ENCODE assay signal across 9 mouse cellular contexts in genomic region chr11:118438665-118439414, GRCm38 (mm10). TPM values are rescaled to one million over a fixed set of nuclear protein-coding genes. Genes with fewer than 3 reads are reported as not detected.
A peak's percentile ranks its signal among the peaks of the same experiment; 100 is the strongest.
DNase-seq lines count a peak whose midpoint lies in the region; ATAC-seq and TF ChIP-seq lines count a peak whose summit lies in the region.
"Had no signal": no experiment of that assay in that cellular context is flagged by ENCODE, and none has a peak within 500 bp of the region (broad histone marks: within the 10 kb centered on the region; RNA-seq: fewer than 3 reads in every experiment).

No protein-coding gene starts in this region.

- peak; percentile 56 for DNase-seq in gastrocnemius, adult 2 months
- no peak for DNase-seq in gastrocnemius, adult 18-20 months (ENCODE audit: low spot score)
- peak; percentile 91 for DNase-seq in 3T3-L1 (ENCODE audit: low read depth, low spot score)
- no peak for DNase-seq in c-Kit-positive CD71-positive TER-119-positive erythroid progenitor cells, embryonic 14.5 days (ENCODE audit: low spot score)
- no peak for DNase-seq in cerebellum, adult 2 months
- no peak for DNase-seq in gastrocnemius, adult 8-10 months (ENCODE audit: low spot score in 2 of 2)

- peak overlapping the region; percentile 6; the same call in 1 of the 2 replicates for H3K4me2 ChIP-seq in forebrain, embryonic 12.5 days
- H3K4me2 ChIP-seq in lung, embryonic 16.5 days (ENCODE audit: low read depth, low read length): no peak overlapping the region

- H3K27ac ChIP-seq in gastrocnemius, adult 2 months: peak overlapping the region; percentile 79
- peak overlapping the region; percentile 84 for H3K27ac ChIP-seq in forebrain, embryonic 12.5 days
- peak overlapping the region; percentile 65 for H3K27ac ChIP-seq in lung, embryonic 16.5 days (ENCODE audit: low read length)
- no peak overlapping the region for H3K27ac ChIP-seq in cerebellum, adult 2 months (ENCODE audit: insufficient read depth, low read length)

- no peaks in the 10 kb centered on the region for H3K9me3 ChIP-seq in forebrain, embryonic 12.5 days
- H3K9me3 ChIP-seq in lung, embryonic 16.5 days (ENCODE audit: control insufficient read depth, low read length): no peaks in the 10 kb centered on the region

- TF ChIP-seq CTCF in gastrocnemius, adult 2 months (IDR thresholded peaks at IDR 0.05): no peak
- no peak for TF ChIP-seq CTCF in cerebellum, adult 2 months (IDR thresholded peaks at IDR 0.05; ENCODE audit: borderline replicate concordance, insufficient read depth, low read depth, low read length)

- H3K4me3 ChIP-seq in gastrocnemius, adult 2 months: peak overlapping the region; percentile 21; the same call in 1 of the 2 replicates
- H3K4me3 ChIP-seq in forebrain, embryonic 12.5 days (replicated peaks): no peak overlapping the region
- no peak overlapping the region for H3K4me3 ChIP-seq in lung, embryonic 16.5 days (ENCODE audit: low read length)
- no peak overlapping the region for H3K4me3 ChIP-seq in cerebellum, adult 2 months (replicated peaks; ENCODE audit: insufficient read depth, low read depth, low read length)

- no peak for TF ChIP-seq POLR2A in cerebellum, adult 2 months (IDR thresholded peaks at IDR 0.05; ENCODE audit: borderline replicate concordance, insufficient read depth, low read length)

- intact Hi-C loops in gastrocnemius, adult 2 months (cut with DNase I): no loop called here

- WGBS in forebrain, embryonic 12.5 days: 14% methylated on average over 11 of the region's 11 CpGs
- WGBS in lung, embryonic 16.5 days: 30% methylated on average over 11 of the region's 11 CpGs
- 53% methylated on average over 11 of the region's 11 CpGs for WGBS in cerebellum, adult 2 months

- H3K4me1 ChIP-seq in forebrain, embryonic 12.5 days: peaks cover 44% of the 10 kb centered on the region
- peaks cover 19% of the 10 kb centered on the region for H3K4me1 ChIP-seq in lung, embryonic 16.5 days (replicated peaks; ENCODE audit: control insufficient read depth, insufficient read depth, low read length)
- peaks cover 29% of the 10 kb centered on the region for H3K4me1 ChIP-seq in cerebellum, adult 2 months (ENCODE audit: control insufficient read depth, insufficient read depth, low read length)

- peaks cover 23% of the 10 kb centered on the region; the same call in 1 of the 2 replicates for H3K27me3 ChIP-seq in forebrain, embryonic 12.5 days
- H3K27me3 ChIP-seq in lung, embryonic 16.5 days (ENCODE audit: control insufficient read depth, insufficient read depth, low read depth, low read length): no peaks in the 10 kb centered on the region
- H3K27me3 ChIP-seq in cerebellum, adult 2 months (ENCODE audit: control insufficient read depth, insufficient read depth, low read length): no peaks in the 10 kb centered on the region

- peak; percentile 39 for ATAC-seq in forebrain, embryonic 12.5 days (ENCODE audit: low FRiP score)
- peak; percentile 62 for ATAC-seq in lung, embryonic 16.5 days (ENCODE audit: low read depth)

- no peak overlapping the region for H3K9ac ChIP-seq in forebrain, embryonic 12.5 days
- 0 out of 2 replicates have a peak overlapping the region, but pooled peaks have one; percentile 21 for H3K9ac ChIP-seq in lung, embryonic 16.5 days (ENCODE audit: low read length)

- H3K36me3 ChIP-seq in forebrain, embryonic 12.5 days (replicated peaks): no peaks in the 10 kb centered on the region
- H3K36me3 ChIP-seq in lung, embryonic 16.5 days (ENCODE audit: control insufficient read depth, insufficient read depth, low read length): no peaks in the 10 kb centered on the region

RNA-seq across cellular contexts. Expression of gene C1qtnf1, which starts 10.8 kb away (rescaled TPM):
- total RNA-seq in gastrocnemius, adult 2 months (2021): 10 to 100 TPM in 1 of 2 experiments, 1 to 10 TPM in 1; 7.9 to 12.6 TPM
- total RNA-seq in gastrocnemius, adult 18-20 months (2021): 1 to 10 TPM; 6.6 to 6.9 TPM
- polyA plus RNA-seq in forebrain, embryonic 12.5 days (2016; fragmentation: Nextera tagmentation; extraction: Ambion mirVana): 1.8 and 2.9 TPM in 2 replicates
- 8.0 and 8.2 TPM in 2 replicates for polyA plus RNA-seq in lung, embryonic 16.5 days (2015; fragmentation: Nextera tagmentation; extraction: Ambion mirVana)
- 1.5 and 1.7 TPM in 2 replicates for polyA plus RNA-seq in cerebellum, adult 2 months (2012; rRNA removed)
- total RNA-seq in gastrocnemius, adult 8-10 months (2022): 1 to 10 TPM; 4.0 to 8.9 (median 6.3) TPM
- total RNA-seq: hematopoietic stem cell, adult 5-6 weeks had no signal

RNA-seq across cellular contexts. Expression of gene Cant1, which starts 20.0 kb away (rescaled TPM):
- total RNA-seq in gastrocnemius, adult 2 months (2021): 10 to 100 TPM; 10.7 to 11.6 TPM
- 10 to 100 TPM; 10.7 to 11.9 TPM for total RNA-seq in gastrocnemius, adult 18-20 months (2021)
- polyA plus RNA-seq in forebrain, embryonic 12.5 days (2016; fragmentation: Nextera tagmentation; extraction: Ambion mirVana): 25.4 and 27.0 TPM in 2 replicates
- polyA plus RNA-seq in lung, embryonic 16.5 days (2015; fragmentation: Nextera tagmentation; extraction: Ambion mirVana): 26.5 and 28.9 TPM in 2 replicates
- 41.8 and 42.6 TPM in 2 replicates for polyA plus RNA-seq in cerebellum, adult 2 months (2012; rRNA removed)
- total RNA-seq in gastrocnemius, adult 8-10 months (2022): 10 to 100 TPM in 3 of 4 experiments, 1 to 10 TPM in 1; 9.6 to 11.8 (median 11.0) TPM

RNA-seq across cellular contexts. Expression of gene Lgals3bp, which starts 36.9 kb away (rescaled TPM):
- 10 to 100 TPM; 12.0 to 17.0 TPM for total RNA-seq in gastrocnemius, adult 2 months (2021)
- total RNA-seq in gastrocnemius, adult 18-20 months (2021): 10 to 100 TPM; 15.8 to 17.1 TPM
- polyA plus RNA-seq in forebrain, embryonic 12.5 days (2016; fragmentation: Nextera tagmentation; extraction: Ambion mirVana): 1.2 TPM in 2 replicates
- 7.3 and 10.4 TPM in 2 replicates for polyA plus RNA-seq in lung, embryonic 16.5 days (2015; fragmentation: Nextera tagmentation; extraction: Ambion mirVana)
- 23.6 and 24.9 TPM in 2 replicates for polyA plus RNA-seq in cerebellum, adult 2 months (2012; rRNA removed)
- total RNA-seq in gastrocnemius, adult 8-10 months (2022): 10 to 100 TPM; 12.3 to 16.0 (median 14.3) TPM

RNA-seq across cellular contexts. Expression of gene Engase, which starts 37.8 kb away (rescaled TPM):
- 1 to 10 TPM; 4.3 to 6.2 TPM for total RNA-seq in gastrocnemius, adult 2 months (2021)
- total RNA-seq in gastrocnemius, adult 18-20 months (2021): 1 to 10 TPM; 3.5 to 4.1 TPM
- 6.2 and 9.0 TPM in 2 replicates for polyA plus RNA-seq in forebrain, embryonic 12.5 days (2016; fragmentation: Nextera tagmentation; extraction: Ambion mirVana)
- 7.2 and 7.9 TPM in 2 replicates for polyA plus RNA-seq in lung, embryonic 16.5 days (2015; fragmentation: Nextera tagmentation; extraction: Ambion mirVana)
- 8.3 and 9.3 TPM in 2 replicates for polyA plus RNA-seq in cerebellum, adult 2 months (2012; rRNA removed)
- total RNA-seq in gastrocnemius, adult 8-10 months (2022): 1 to 10 TPM; 4.3 to 6.8 (median 4.5) TPM

Comparison
In these comparisons a context has a peak if more than half of its experiments do, and no peak if none do; other contexts are left out.
1. DNase-seq: peak in gastrocnemius, adult 2 months (single experiment) and 3T3-L1 (single experiment); none in gastrocnemius, adult 18-20 months (single experiment), c-Kit-positive CD71-positive TER-119-positive erythroid progenitor cells, embryonic 14.5 days (single experiment), cerebellum, adult 2 months (0 of 2) and gastrocnemius, adult 8-10 months (0 of 2).